Mouse (Mus musculus) ZHBTc4 (cell line): Measurements from ENCODE around the gene Tomm6.
A peak's percentile ranks its signal among the peaks of the same experiment; 100 is the strongest.
"Not testable (repeated sequence)": the region's sequence is repeated elsewhere in the genome, so short reads cannot be mapped to it uniquely, and the experiment has no call there.

ENCODE experiments used
- DNase-seq: peaks from one replicate; pipeline ENCODE4 v3.0.0-alpha.2; 2011; ENCODE audit warnings: low read depth, low spot score

Tomm6 gene

DNA sequence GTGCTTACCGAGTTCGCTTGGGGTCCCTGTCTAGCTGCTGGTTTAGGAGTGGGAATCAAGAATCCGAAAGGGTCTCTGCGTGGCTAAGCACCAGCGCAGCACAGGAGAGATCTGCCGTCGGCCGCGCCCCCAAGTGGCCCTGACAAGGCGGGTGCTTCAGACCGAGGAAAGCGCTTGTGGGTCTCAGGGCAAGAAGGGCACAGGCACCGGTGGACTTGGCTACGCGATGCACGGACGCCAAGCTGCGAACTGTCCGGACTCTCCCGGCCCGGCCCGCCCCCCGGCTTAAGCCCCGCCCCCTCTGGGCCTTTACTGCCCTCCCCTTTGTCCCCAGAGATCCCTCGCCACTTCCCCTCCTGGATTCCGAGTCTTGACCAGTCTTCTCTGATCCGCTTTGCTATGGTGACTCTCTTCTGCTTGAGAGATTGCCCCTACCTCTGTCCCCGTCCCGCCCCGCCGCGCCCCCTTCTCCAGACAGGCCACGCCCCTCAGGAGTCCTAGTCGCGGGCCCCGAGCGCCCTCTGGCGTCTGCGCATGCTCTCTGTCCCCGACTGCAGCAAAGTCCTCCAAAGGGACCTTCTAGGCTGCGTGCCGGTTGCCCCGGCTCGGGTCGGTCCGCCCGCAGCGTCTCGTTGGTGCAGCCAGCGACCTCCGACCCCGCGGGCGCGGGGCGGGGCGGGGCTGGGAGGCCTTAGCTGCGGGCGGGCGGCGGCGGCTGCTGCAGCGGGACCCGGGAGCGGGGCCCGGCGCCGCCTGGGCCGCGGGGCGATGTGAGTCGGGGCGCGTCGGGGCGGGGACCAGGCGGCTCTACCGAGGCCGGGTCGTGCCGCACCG lies 6.5 kb upstream of the Tomm6 start, which contains the start of gene Prickle4:
TSS of gene Prickle4 (minus strand) at position 234 of the 834 bp plus-strand sequence.
- peak; percentile 98 for DNase-seq

DNA sequence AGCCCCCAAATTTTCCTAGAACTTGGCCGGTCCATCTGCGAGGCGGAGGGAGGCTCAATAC lies 6.1 kb upstream of the Tomm6 start, which contains the start of gene Gm21981:
TSS of gene Gm21981 (minus strand) at position 14 of the 61 bp plus-strand sequence.
- DNase-seq, result no peak

DNA sequence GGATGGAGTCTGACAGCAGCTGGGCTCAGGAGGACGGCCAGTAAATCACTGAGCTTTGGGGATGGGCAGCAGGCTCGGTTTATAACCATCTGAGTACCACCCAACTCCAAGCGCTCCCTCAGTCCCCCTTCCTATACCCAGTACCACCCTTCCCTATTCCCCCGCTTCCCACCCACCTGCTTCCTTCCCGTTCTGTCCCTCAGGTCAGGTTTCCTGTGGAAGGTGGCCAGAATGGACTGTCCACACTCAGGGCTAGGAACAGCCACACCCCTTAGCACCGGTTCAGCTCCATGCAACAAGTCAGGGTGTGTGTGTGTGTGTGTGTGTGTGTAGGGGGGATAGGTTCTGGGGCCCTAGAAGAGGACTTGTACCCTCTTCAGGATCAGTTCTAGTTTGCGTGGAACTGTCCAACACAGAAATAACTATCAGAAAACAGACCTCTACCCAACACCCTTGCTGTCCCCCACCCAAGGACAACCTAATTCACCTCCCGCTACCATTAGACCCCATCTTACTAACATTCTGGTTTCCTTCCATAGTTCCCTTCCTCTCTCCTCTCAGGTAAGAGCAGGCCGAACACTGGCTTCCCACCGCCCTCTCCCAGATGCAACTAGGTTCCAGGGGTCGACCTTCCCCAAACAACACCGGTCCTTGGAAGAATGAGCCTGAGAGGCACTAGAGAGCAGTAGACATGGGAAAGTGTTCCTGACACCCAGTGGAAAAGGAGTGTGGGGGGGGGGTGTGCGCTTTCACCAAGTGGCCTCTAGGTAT lies 5.7 kb upstream of the Tomm6 start:
- no peak for DNase-seq

DNA sequence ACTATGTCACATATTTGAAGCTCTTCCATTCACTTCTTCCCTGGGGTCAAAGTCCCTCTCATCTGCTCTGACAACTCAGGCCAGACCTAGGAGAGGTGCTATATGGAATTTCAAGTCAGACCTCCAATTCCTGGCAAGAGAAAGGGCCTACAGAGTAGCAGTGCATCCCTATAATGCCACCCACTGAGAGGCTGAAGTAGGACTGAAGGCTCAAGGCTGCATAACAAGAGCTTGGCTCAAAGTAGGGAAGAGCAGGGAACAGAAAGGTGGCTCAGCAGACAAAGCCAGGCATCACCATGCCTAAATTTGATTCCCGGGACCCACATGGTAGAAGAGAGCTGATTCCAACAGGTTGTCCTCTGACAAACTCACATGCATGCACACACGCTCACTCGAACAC lies 3.5 kb upstream of the Tomm6 start:
- peak; percentile 64 for DNase-seq

DNA sequence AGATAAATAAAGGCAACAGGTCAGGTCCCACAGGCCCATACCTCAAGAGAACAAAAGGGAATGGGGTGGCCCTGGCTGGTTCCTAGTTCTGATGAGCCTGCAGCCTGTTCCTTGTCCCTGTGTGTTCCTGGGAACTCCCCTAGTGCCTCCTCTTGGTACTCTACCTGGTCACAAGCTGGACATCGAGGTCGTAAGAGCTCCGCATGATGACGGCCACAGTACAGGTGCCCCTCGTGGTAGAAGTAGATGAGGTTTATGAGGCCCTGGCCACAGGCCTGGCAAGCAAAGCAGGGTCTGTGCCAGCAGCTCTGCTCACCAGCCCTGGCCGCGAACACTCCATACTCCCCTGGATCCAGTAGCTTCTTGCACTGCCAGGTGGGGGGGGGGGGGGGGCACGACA lies 1.7 kb upstream of the Tomm6 start:
- DNase-seq, result no peak

DNA sequence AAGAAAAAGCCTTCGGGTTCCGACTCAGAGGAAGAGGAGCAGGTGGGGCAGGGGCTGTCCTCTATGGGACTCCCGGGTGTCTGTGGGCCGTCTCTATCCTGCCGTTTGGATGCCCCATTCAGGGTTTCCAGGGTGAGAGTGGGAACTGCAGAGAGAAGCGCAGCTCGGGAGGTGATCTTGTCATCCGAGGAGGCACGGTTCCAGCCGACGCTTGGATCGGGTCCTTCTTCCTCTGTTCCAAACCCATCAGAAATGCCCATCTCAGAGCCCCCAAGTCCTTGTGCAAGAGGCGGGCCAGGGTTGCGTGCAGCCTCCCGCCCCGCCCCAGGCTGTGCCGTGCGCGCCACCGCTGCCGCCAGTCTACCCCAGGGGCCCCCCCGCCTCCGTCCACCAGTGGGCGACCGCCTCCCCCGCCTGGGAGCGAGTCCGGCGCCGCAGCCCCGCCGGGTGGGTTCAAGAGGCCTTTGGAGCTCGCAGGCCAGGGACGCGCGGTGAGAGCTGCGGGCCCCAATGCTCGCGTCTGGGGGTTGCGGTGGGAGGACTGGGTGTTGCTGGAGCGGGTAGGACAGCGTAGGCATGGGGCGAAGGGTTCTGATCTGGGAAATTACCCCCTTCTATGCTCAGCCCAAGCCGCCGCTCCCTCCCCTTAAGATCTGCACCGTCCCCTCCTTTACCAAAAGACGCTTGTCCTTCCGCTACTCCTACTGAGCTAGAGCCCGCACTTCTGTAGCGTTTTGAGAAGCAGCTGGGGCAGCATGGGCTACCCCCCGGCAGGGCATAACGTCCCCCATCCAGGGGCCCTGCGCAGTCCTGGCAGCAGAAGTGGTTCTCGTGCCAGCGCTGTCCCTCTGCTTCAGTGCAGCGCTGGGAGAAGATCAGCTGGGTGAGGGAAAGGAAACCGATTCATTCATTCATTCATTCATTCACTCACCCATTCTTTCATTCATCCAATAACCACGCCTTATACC lies 706 bp upstream of the Tomm6 start, which contains the start of gene Frs3:
TSS of gene Frs3 (plus strand) at position 423 of the 968 bp plus-strand sequence.
- peak; percentile 61 for DNase-seq

DNA sequence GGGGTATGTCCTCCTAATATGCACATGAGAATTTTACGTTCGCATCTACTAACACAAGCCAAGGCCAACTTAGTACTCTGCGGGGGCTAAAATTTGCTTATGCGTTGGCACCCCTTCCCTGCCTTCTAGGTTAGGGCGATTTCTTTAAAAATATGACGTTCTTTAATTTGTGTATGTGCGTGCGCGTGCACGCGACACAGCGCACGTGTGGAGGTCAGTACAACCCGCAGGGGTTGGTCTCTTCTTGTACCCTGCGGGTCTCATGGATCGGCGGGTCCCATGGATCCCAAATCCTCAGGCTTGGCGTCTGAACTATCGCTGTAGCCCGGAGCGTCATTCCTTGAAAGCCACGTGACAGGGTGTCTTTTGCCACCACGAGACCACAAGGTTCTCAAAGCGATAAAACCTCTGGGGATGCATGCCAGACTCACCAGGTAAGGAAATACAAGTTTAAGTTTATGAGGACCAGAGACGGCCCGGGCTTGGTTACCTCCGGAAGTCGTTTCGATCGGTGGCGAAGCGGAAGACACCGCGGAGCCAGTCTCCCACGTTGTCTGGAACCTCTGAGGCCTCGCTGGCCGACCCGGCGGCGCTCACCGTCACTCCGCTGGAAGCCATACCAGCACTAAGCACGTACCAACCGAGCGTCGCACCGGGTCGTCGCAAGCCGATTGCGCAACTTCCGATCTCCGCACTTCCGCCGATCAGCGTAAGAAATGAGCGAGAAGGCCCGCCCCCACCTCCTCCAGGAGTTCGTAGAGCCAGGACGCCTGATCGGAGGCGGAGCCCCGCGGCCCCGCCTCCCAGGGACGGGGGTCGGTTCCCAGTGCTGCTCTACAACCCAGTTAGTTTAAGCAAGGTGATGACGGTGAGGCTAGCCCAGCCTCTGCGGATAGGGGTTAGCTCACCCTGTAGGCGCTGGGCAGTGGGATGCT lies 510 bp downstream of the Tomm6 start:
- DNase-seq, result peak; percentile 99

DNA sequence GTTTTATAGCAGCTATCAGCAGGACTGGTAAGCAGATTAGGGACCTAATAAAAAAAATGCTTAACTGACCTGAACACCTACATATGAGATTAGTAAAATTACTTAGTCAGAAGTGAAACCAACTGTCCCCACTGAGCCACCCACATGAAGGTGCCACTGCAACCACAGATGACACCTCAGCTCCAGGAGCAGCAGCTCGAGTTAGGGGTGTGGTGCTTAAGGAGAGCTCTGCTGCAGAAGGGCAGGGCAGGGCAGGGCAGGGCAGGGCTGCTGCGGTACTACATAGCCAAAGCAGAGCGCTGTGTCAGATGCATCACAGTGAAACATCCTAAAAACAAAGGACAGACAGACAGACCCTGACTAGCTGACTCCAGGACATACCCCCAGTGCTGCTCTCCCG lies 5.3 kb downstream of the Tomm6 start:
- no peak for DNase-seq

DNA sequence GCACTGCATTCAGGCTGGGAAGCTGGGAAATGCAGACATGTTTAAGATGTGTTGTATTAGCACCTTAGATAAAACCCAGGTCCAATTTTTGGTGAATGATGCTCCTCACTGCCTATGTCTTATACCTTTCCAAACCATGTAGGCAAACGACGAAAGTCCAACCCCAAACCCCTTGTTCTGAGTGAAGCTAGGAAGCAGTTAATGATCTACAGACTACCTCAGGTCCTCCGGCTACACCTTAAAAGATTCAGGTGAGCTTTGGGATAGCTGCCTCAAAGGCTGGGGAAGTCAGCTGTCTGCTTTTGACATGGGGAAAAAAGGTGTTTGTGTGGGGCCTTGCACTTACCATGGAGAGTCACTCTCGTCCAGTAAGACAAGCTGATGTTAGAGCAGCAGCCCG lies 9.5 kb downstream of the Tomm6 start:
- no peak for DNase-seq

DNA sequence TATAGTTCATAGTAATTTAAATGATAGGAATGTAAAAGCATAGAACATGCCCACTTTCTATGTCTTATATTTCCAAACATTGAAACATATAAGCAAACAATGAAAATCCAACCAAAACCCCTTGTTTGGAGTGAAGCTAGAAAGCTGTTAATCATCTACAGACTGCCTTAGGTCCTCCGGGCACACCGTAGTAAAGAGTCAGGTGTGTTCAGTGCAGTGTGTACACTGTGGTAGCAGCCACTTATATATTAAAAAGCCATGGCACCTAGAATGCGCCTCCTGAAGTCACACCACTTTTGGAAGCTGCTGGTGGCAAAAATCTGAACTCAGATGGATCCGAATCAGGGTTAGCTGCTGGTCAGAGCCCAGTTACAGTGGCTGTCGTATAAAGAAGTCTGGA lies 9.9 kb downstream of the Tomm6 start:
- no peak for DNase-seq

DNA sequence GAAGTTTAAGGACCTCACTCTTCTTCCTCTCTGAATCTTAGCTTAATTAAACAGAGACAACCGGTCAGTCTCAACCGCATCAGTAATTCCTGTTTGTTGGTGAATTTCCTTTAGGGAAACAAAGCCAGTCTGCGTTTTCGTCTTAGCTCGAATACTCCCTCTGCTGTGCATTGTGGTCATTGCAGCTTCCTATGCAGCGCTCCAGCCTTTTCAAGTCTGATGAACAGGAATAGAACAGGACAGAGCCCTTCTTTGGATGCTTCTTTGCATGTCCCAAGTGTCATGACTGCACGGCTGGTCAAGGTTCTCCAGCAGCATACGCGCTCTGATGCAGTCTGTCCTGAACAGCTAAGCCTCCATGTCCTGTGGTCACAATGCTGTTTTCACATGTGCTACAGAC lies 11.6 kb downstream of the Tomm6 start:
- peak; percentile 84 for DNase-seq

DNA sequence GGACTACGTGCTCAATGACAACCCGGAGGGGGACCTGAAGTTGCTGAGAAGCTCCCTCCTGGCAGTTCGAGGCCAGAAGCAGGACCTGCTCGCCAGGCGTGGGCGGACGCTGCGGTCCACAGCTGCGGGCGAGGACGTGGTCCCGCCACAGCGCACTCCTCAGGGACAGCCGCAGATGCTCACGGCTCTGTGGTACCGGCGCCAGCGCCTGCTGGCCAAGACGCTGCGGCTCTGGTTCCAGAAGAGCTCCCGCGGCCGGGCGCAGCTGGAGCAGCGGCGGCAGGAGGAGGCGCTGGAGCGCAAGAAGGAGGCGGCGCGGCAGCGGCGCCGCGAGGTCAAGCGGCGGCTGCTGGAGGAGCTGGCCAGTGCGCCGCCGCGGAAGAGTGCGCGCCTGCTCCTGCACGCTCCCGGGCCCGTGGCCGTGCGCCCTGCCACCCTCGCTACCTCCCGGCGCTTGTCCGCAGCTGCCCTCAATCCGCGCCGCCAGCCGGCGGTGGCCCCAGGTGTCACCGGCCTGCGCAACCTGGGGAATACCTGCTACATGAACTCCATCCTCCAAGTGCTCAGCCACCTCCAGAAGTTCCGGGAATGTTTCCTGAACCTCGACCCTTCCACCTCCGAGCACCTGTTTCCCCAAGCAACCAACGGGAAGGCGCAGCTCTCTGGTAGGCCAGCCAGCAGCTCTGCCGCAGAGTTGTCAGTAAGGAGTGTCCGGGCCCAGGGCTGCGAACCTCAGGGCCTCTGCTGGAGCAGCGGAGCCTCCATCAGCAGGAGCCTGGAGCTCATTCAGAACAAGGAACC lies 15.7 kb downstream of the Tomm6 start:
- DNase-seq, result peak; percentile 90

DNA sequence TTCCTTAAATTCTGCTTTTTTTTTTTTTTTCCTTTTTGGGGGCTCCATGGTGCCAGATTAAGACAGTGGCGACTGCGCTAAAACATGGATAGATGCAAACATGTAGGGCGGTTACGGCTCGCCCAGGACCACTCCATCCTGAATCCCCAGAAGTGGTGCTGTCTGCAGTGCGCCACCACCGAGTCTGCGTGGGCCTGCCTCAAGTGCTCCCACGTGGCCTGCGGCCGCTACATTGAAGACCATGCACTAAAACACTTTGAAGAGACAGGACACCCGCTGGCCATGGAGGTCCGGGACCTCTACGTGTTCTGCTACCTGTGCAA lies 16.2 kb downstream of the Tomm6 start:
- DNase-seq, result no peak

DNA sequence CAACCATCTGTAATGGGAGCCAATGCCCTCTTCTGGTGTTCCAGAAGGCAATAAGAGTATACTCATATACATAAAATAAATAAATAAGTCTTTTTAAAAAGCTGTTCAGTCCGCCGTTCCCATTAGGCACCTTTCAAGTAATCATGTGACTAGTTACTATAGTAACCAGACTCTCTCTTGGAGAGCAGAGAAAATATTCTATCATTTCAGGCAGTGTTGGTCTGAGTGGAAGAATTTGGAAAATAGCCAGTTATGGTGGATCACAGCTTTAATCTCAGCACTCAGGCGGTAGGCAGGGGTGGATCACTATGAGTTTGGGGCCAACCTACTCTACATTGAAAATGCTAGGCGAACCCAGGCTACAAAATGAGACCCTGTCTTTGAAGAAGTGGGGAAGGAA lies 19.0 kb downstream of the Tomm6 start:
- DNase-seq, result no peak

DNA sequence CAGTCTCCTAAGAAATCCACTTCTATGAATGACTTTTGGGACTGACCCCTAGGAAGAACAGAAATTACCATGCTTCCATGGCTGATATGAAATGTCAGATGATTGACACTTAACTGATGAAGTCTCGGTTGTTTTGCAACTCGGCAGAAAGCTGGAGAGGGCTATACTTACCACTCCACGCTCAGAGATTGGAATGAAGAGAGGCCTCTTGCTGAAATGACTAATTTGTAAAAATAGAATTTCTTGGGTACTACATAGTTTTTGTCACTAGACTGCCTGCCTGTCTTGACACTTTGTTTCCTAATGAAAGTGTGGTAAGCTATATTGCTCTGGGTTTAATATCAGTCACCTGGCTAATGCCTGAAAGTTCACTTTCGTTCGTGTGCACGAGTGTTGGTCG lies 23.7 kb downstream of the Tomm6 start:
- DNase-seq, result no peak

DNA sequence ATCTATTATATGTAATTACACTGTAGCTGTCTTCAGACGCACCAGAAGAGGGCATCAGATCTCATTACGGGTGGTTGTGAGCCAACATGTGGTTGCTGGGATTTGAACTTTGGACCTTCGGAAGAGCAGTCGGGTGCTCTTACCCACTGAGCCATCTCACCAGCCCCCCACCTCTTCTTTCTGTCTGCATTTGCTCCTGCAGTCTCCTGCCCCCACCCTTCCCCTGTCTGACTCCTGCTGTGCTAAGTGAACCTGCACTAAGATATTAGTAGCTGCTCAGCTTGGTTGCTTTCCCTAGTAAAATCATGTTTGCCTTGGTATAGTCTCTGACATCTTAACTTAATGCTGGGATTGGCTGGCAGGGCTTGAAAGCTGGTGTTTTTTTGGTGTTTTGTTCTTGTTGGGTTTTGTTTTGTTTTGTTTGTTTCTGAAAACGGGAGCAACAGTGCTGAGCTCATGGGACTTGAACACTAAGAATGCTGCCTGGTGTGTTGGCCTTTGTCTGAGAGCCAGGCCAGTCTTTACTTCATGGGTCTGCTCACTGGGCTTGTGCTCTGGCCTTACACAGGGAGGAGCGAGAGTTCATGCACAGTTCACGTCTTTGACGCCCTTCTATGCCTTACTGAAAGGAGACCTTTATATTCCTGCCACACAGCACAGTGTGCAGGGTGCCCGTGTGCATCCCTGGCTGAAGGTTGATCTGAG lies 25.0 kb downstream of the Tomm6 start:
- DNase-seq, result peak; percentile 42

DNA sequence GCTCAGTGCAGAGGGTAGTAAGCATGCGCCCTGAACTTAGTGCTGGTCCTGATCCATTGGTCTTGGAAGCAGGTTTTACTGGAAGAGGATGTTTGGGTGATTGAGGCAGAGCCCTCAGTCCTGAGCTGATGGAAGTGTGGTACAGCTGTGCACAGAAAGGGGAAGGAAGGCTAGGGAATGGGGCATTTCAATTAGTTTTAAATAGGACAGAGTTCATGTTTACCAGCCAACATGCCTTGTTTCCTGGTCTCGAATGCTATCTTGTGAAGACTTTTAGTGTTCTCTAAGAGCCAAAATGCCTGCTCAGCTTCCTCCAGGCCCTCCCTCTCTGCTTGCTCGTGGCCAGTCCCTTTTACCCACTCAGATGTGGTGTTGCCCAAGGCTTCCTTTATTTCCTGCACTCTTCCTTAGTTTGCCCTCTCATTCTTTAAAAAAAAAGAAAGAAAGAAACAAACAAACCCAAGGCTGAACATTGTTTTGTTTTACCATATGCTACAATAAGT lies 29.4 kb downstream of the Tomm6 start:
- DNase-seq, result no peak

DNA sequence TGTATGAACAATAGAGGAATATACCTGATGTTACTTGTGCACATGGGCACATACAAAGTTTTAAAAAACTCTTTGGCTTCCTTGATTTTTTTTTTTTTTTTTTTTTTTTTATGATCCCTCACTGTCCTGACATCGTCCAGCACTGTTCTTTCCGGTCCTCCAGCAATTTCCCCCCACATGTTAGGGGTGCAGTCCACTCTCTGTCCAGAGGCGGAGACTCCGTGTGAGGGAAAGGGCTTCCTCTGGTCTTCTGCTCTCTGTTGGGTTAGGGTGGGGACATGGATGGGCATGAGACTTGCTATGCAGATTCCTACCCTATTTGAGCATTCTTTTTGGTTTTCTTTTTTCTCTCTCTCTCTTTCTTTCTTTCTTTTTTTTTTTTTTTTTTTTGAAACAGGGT lies 30.3 kb downstream of the Tomm6 start:
- no peak for DNase-seq

DNA sequence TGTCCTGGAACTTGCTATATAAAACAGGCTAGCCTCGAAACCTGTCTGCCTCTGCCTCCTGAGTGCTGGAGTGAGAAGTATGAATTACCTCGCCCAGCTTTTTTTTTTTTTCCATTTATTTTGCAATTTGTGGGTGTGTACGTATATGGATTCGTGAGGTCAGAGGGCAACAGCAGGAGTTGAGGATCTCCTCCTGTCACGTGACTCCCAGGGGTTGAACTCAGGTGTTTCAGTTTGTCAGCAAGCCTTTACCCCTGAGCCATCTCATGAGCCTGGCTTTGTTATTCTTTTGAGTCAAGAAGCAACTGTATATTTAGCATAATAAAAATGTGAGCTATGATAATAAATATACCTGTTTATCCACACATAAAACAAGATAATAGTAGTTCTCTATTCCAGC lies 32.5 kb downstream of the Tomm6 start:
- DNase-seq, result peak; percentile 25

DNA sequence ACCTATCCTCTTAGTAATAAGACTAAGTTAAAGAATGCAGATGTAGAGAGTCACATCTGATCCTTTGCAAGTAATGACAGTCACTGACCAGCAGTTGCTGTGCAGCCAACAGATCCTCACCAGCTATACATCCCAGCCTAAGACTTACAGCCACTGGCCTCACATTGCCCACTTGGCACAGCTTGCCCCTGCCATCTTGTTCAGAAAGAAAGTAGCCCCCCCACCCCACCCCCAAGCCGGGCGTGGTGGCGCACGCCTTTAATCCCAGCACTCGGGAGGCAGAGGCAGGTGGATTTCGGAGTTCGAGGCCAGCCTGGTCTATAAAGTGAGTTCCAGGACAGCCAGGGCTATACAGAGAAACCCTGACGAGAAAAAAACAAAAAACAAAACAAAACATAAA lies 33.8 kb downstream of the Tomm6 start:
- DNase-seq, result not testable (repeated sequence)
